Mouse (Mus musculus) ES-Bruce4 (cell line): Measurements from ENCODE around the gene Entpd5.

Source experiments
- CTCF ChIP-seq: IDR thresholded peaks from one replicate; pipeline ENCODE4 v1.8.1; 2011; ENCODE audit warnings: low read depth, low read length
- POLR2A ChIP-seq: IDR thresholded peaks from one replicate; pipeline ENCODE4 v1.8.1; 2011; ENCODE audit warnings: low read length; ENCODE audit not compliant: insufficient read depth

DNA sequence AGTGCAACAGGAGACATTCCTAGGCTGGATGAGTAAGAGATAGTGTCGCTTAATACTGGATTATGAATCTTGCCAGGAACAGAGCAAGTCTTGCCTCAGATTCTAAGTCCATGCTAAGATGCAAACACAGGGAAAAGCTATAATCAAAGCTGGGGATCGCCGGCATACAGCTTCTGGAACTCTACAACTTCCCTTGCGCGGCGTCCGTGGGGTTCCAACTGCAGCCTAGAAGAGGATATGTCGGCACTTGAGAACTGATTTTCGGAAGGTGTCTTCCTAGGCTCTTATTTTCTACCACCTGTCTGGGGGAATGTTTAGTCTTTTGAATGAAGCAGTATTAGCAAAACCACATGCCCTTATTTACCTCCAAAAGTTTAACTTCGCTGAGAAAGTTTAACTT lies 41.1 kb upstream of the Entpd5 start:
- no peak for TF ChIP-seq POLR2A
- no peak for TF ChIP-seq CTCF
